Mouse (Mus musculus): ENCODE data around the gene Yjefn3. TPM values are rescaled to one million over a fixed set of nuclear protein-coding genes. Genes with fewer than 3 reads are reported as not detected.

Yjefn3 gene
- polyA plus RNA-seq, 1 experiment from 2014 or later: 5.1 TPM

DNA sequence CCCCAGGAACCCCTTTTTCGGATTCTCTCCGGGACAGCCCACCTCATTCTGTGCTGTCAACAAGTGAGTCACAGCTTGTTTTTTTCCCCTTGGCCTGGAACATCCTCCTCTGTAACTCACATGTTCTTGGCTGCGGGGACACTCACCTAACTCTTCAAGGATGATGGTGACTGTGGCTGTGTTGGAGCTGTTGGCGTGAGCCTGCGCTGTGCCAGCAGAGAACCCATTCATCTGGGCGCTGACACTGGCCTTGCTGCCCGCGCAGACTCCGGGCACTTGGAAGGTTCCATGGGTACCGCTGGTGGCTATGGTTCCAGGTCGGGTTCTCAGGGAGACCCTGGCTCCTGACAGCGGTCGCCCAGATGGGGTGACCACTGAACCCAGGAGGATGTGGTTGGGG is 18.4 kb downstream of the Yjefn3 start:
- no peak overlapping the region for H3K27ac ChIP-seq
- peaks cover 100% of the 10 kb centered on the region for H3K27me3 ChIP-seq (ENCODE audit: poor library complexity, severe bottlenecking)
- no peak overlapping the region for H3K4me3 ChIP-seq
- H3K4me1 ChIP-seq: peaks cover 61% of the 10 kb centered on the region
- no peaks in the 10 kb centered on the region for H3K36me3 ChIP-seq (replicated peaks)
- peaks cover 10% of the 10 kb centered on the region for H3K9me3 ChIP-seq
- no peak for DNase-seq (ENCODE audit: extremely low spot score, low spot score)
- WGBS: 45% methylated on average over 13 of the region's 13 CpGs

- Histone ChIP-seq H3K4me1 (peaks cover 50% of the 10 kb centered on the region), H3K36me3 (replicated peaks) (no peaks in the 10 kb centered on the region), H3K4me3 (peak overlapping the region; percentile 45; the same call in 1 of the 2 replicates), H3K9me3 (peaks cover 10% of the 10 kb centered on the region), H3K27ac (0 out of 2 replicates have a peak overlapping the region, but pooled peaks have one; percentile 30), H3K27me3 (ENCODE audit: poor library complexity, severe bottlenecking) (peaks cover 100% of the 10 kb centered on the region)
- no peak for DNase-seq (ENCODE audit: extremely low spot score, low spot score)
- WGBS: 12% methylated on average over 52 of the region's 52 CpGs
These were observed 19.5 kb downstream of the Yjefn3 start for GRCm38 (mm10) chr8:69882833-69883600.

GRCm38 (mm10) chr8:69882021-69882756 is 20.3 kb downstream of the Yjefn3 start:
- Histone ChIP-seq H3K27me3 (ENCODE audit: poor library complexity, severe bottlenecking) (peaks cover 100% of the 10 kb centered on the region), H3K4me1 (peaks cover 42% of the 10 kb centered on the region), H3K4me3 (peak overlapping the region; percentile 45), H3K9me3 (peaks cover 10% of the 10 kb centered on the region), H3K36me3 (replicated peaks) (no peaks in the 10 kb centered on the region), H3K27ac (peak overlapping the region; percentile 30; the same call in 1 of the 2 replicates)
- DNase-seq (ENCODE audit: extremely low spot score, low spot score): no peak
- WGBS: 7% methylated on average over 103 of the region's 103 CpGs

DNA sequence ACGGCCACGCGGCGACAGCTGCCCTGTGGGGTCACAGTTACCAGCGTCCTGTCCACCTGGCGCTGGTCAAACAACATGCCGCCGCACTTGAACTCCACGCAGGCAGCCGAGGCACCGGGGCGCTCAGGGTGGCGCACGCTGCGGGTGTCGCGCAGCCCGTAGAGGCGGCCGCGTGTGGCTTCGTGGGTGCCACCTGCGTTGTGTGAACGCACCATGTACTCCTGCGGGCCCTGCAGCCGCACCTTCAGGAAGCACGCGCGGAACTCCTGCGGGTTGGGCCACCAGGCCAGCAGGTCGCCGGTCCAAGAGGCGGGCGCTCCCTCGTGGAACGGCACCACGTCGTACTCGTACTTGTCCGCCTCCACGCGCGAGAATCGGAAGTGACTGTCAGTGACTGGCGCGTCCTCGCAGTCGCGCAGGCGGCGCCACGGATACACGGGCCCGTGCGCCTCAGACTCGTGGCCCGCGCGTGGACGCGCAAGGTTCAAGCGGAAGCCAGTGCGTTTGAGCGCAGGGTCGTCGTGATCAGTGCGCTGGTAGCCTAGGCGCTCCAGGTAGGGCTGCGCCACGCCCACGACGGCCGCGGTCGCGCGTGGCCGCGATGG is 21.1 kb downstream of the Yjefn3 start:
- 20% methylated on average over 79 of the region's 79 CpGs for WGBS

GRCm38 (mm10) chr8:69880841-69881240 is 21.7 kb downstream of the Yjefn3 start:
- Histone ChIP-seq H3K27me3 (ENCODE audit: poor library complexity, severe bottlenecking) (peaks cover 100% of the 10 kb centered on the region), H3K4me3 (peak overlapping the region; percentile 45), H3K36me3 (replicated peaks) (no peaks in the 10 kb centered on the region), H3K4me1 (peaks cover 32% of the 10 kb centered on the region), H3K9me3 (peaks cover 10% of the 10 kb centered on the region), H3K27ac (no peak overlapping the region)
- DNase-seq (ENCODE audit: extremely low spot score, low spot score): no peak
- 12% methylated on average over 37 of the region's 37 CpGs for WGBS

More for the DNA sequence above, 21.1 kb downstream of the Yjefn3 start:
- DNase-seq (ENCODE audit: extremely low spot score, low spot score): no peak
- Histone ChIP-seq H3K27me3 (ENCODE audit: poor library complexity, severe bottlenecking) (peaks cover 100% of the 10 kb centered on the region), H3K9me3 (peaks cover 10% of the 10 kb centered on the region), H3K27ac (peak overlapping the region; percentile 30; the same call in 1 of the 2 replicates), H3K36me3 (replicated peaks) (no peaks in the 10 kb centered on the region), H3K4me1 (peaks cover 34% of the 10 kb centered on the region), H3K4me3 (peak overlapping the region; percentile 45)

GRCm38 (mm10) chr8:69879678-69880077 is 22.8 kb downstream of the Yjefn3 start:
- 66% methylated on average over 8 of the region's 8 CpGs for WGBS
- Histone ChIP-seq H3K36me3 (replicated peaks) (no peaks in the 10 kb centered on the region), H3K9me3 (peaks cover 10% of the 10 kb centered on the region), H3K4me1 (peaks cover 28% of the 10 kb centered on the region), H3K27ac (no peak overlapping the region), H3K27me3 (ENCODE audit: poor library complexity, severe bottlenecking) (peaks cover 97% of the 10 kb centered on the region), H3K4me3 (no peak overlapping the region)
- DNase-seq (ENCODE audit: extremely low spot score, low spot score): no peak

DNA sequence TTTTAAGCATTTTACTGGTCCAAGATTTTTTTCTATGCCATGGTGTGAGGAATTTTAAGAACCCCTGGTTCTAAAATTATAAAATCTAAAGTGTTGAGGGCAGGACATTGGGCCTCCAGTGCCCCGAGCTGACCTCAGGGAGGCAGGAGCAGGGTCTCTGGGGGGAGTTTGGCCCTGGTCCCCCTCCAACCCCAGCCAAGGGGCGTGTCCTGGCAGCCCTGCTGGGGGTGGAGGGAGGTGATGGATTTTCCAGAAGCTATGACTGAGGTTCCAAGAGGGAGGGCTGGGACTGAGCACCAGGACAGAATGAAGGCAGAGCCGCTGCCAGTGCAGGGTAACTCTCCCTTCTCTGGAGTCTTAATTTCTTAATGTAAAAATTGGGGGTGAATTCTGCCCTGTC is 24.5 kb downstream of the Yjefn3 start:
- H3K4me1 ChIP-seq: peaks cover 31% of the 10 kb centered on the region
- peaks cover 7% of the 10 kb centered on the region; the same call in 1 of the 2 replicates for H3K36me3 ChIP-seq (replicated peaks)
- H3K4me3 ChIP-seq: no peak overlapping the region
- H3K27me3 ChIP-seq (ENCODE audit: poor library complexity, severe bottlenecking): peaks cover 87% of the 10 kb centered on the region
- WGBS: 59% methylated on average over 3 of the region's 3 CpGs
- H3K9me3 ChIP-seq: peaks cover 10% of the 10 kb centered on the region
- H3K27ac ChIP-seq: no peak overlapping the region
- DNase-seq (ENCODE audit: extremely low spot score, low spot score): no peak

DNA sequence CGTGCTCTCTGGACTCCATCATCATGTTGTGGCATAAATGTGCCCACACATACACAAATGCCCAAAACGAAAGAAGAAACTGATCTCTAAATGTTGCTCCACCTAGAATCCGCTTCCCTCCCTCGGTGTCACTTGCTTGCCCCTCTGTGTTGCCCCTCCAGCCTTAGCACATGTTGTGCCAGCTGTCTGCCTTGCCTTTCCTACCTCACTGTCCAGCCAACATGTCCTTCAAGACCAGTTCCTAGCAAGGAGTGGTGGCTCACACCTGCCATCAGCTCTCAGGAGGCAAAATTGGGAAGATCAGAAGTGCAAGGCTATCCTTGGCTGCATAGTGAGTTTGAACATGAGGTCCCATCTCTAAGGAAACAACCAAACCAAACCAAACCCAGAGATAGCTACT is 25.1 kb downstream of the Yjefn3 start:
- peaks cover 10% of the 10 kb centered on the region for H3K9me3 ChIP-seq
- H3K4me1 ChIP-seq: peaks cover 26% of the 10 kb centered on the region
- H3K36me3 ChIP-seq (replicated peaks): peaks cover 11% of the 10 kb centered on the region; the same call in 1 of the 2 replicates
- H3K27me3 ChIP-seq (ENCODE audit: poor library complexity, severe bottlenecking): peaks cover 81% of the 10 kb centered on the region
- WGBS: 84% methylated on average over 4 of the region's 4 CpGs
- no peak overlapping the region for H3K27ac ChIP-seq
- no peak for DNase-seq (ENCODE audit: extremely low spot score, low spot score)
- no peak overlapping the region for H3K4me3 ChIP-seq

- H3K36me3 ChIP-seq (replicated peaks): peaks cover 12% of the 10 kb centered on the region; the same call in 1 of the 2 replicates
- peaks cover 10% of the 10 kb centered on the region for H3K9me3 ChIP-seq
- no peak overlapping the region for H3K27ac ChIP-seq
- no peak overlapping the region for H3K4me3 ChIP-seq
- DNase-seq (ENCODE audit: extremely low spot score, low spot score): no peak
- 82% methylated on average over 10 of the region's 10 CpGs for WGBS
- H3K4me1 ChIP-seq: peaks cover 21% of the 10 kb centered on the region
- peaks cover 76% of the 10 kb centered on the region for H3K27me3 ChIP-seq (ENCODE audit: poor library complexity, severe bottlenecking)
These were observed 25.5 kb downstream of the Yjefn3 start for GRCm38 (mm10) chr8:69876967-69877366.

GRCm38 (mm10) chr8:69876097-69876496 is 26.4 kb downstream of the Yjefn3 start:
- Histone ChIP-seq H3K27ac (no peak overlapping the region), H3K4me3 (no peak overlapping the region), H3K36me3 (replicated peaks) (peaks cover 20% of the 10 kb centered on the region), H3K9me3 (peaks cover 2% of the 10 kb centered on the region), H3K27me3 (ENCODE audit: poor library complexity, severe bottlenecking) (peaks cover 68% of the 10 kb centered on the region), H3K4me1 (peaks cover 13% of the 10 kb centered on the region)
- 42% methylated on average over 10 of the region's 10 CpGs for WGBS
- no peak for DNase-seq (ENCODE audit: extremely low spot score, low spot score)

DNA sequence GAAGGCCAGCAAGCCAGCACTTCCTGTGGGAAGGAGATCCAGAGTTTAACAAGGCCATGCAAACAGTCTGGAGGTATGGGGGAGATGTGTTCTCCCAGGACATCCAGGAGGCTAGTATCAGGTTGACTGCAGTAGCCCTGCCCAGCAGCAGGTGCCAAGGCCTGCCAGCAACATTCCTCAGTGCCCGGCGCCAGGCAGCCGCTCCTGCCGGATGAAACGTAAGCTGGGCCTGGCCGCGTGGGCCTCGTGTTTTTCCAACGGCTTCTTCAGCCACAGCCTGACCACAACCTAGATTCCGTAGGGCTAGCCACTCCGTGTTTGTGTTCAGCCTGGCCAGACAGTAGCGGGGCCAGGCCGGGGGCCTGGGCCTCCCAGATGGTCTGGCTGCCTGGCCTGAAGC is 27.9 kb downstream of the Yjefn3 start:
- WGBS: 88% methylated on average over 13 of the region's 13 CpGs
- Histone ChIP-seq H3K4me1 (peaks cover 9% of the 10 kb centered on the region; the same call in 1 of the 2 replicates), H3K4me3 (no peak overlapping the region), H3K27me3 (ENCODE audit: poor library complexity, severe bottlenecking) (peaks cover 53% of the 10 kb centered on the region), H3K27ac (no peak overlapping the region), H3K9me3 (no peaks in the 10 kb centered on the region), H3K36me3 (replicated peaks) (peaks cover 32% of the 10 kb centered on the region)
- no peak for DNase-seq (ENCODE audit: extremely low spot score, low spot score)

DNA sequence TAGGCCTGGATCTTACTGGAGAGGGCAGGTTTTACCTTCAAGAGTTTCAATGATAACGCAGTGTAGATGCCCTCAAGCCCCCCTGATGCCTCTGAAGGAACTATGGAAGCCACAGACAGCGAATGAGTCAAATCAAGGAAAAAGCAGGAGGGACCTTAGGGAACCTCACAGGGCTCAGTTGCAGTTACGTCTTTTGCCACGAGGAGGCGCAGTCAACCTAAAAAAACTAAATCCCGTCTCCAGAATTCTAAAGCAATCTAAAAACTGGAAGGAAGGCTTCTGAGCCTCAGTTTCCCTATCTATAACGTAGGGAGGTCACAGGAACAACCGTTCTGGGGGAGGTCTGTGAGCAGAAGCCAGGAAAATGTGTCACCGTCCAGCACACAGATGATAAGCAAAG is 28.4 kb downstream of the Yjefn3 start:
- H3K27ac ChIP-seq: no peak overlapping the region
- peaks cover 48% of the 10 kb centered on the region for H3K27me3 ChIP-seq (ENCODE audit: poor library complexity, severe bottlenecking)
- DNase-seq (ENCODE audit: extremely low spot score, low spot score): peak; percentile 66
- peaks cover 9% of the 10 kb centered on the region; the same call in 1 of the 2 replicates for H3K4me1 ChIP-seq
- no peak overlapping the region for H3K4me3 ChIP-seq
- 17% methylated on average over 9 of the region's 9 CpGs for WGBS
- H3K36me3 ChIP-seq (replicated peaks): peaks cover 32% of the 10 kb centered on the region
- no peaks in the 10 kb centered on the region for H3K9me3 ChIP-seq
